Mouse (Mus musculus): ENCODE results near the gene Nmt1.

DNA sequence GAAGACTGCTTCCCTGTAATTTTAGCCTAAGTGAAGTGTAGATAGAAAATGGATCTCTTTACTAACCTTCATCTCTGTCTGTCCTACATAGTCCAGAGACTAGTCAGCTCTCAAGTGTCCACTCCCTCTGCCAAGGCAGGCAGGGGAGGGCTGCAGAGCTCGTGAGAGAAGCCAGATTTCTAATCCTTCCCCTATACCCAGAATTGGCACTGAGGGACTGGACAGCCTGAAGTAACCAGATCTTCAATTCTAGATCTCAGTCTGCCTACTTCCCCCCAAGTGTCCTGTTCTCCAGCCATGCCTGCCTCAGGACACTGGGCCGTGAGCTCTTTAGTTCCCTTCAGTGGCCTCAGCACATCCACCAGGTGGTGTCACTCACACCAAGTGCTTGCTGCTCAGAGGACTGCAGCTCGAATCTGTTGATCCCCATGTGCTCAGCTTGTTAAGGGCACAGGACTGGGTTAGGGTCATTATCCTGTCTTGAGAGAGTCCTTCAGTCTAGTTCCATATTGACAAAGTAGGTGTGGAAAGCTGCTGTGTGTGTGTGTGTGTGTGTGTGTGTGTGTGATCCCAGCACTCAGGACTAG, 30.6 kb downstream of the Nmt1 start:
- TF ChIP-seq NELFE (IDR thresholded peaks at IDR 0.05; ENCODE audit: low read depth, low read length): no peak
- 0 out of 2 replicates have a peak, but pooled peaks have one; percentile 17 for TF ChIP-seq POLR2A (IDR thresholded peaks at IDR 0.05; ENCODE audit: low read depth, low read length)
- TF ChIP-seq CTCF (conservative IDR thresholded peaks at IDR 0.05 in 1 of 2, IDR thresholded peaks at IDR 0.05 in 1 of 2; ENCODE audit: low read depth in 2 of 2, low read length in 2 of 2): peak; percentile 6 to 55; a peak in 2 of 4 replicates
- TF ChIP-seq KAT2A (IDR thresholded peaks at IDR 0.05; ENCODE audit: insufficient replicate concordance, low read length): no peak
- TF ChIP-seq MAZ (IDR thresholded peaks at IDR 0.05; ENCODE audit: low read depth, low read length): no peak
- no peak for TF ChIP-seq ZMIZ1 (IDR thresholded peaks at IDR 0.05; ENCODE audit: low read depth, low read length)
